Mouse (Mus musculus) heart, embryonic 14.5 days (tissue): ENCODE results near the gene Cops8. TPM values are rescaled to one million over a fixed set of nuclear protein-coding genes. Genes with fewer than 3 reads are reported as not detected.

Experiments
- ATAC-seq: fragments of 200-750 bp; cut with Nextera tagmentation; 2 replicates; pipeline ENCODE4 v1.8.0; 2017; ENCODE audit warnings: low read depth, moderate TSS enrichment; ENCODE audit not compliant: insufficient number of reproducible peaks, insufficient read depth, low FRiP score
- H3K27ac ChIP-seq, 2 experiments: fragments of 200-500 bp in 1 of 2; fragments of 300-500 bp in 1 of 2; sonication (generic) in 1 of 2; replicated peaks in 1 of 2; 2 replicates each; pipeline ENCODE4 v1.5.1; 2012 to 2014; ENCODE audit warnings: low read depth in 2 of 2, low read length in 2 of 2, control low read depth in 1 of 2, mild to moderate bottlenecking in 1 of 2, mixed read lengths in 1 of 2; ENCODE audit not compliant: control insufficient read depth in 1 of 2, insufficient read depth in 1 of 2
- H3K27me3 ChIP-seq: fragments of 300-500 bp; sonication (generic); 2 replicates; pipeline ENCODE4 v1.6.1; 2014; ENCODE audit warnings: mild to moderate bottlenecking, low read length, control low read depth; ENCODE audit not compliant: control insufficient read depth, insufficient read depth
- H3K36me3 ChIP-seq: fragments of 300-500 bp; sonication (generic); 2 replicates; pipeline ENCODE4 v1.6.1; 2014; ENCODE audit warnings: mild to moderate bottlenecking, control low read depth, low read length, mixed read lengths; ENCODE audit not compliant: control insufficient read depth, insufficient read depth
- H3K4me1 ChIP-seq, 2 experiments: fragments of 200-500 bp in 1 of 2; fragments of 300-500 bp in 1 of 2; sonication (generic) in 1 of 2; 2 replicates each; pipeline ENCODE4 v1.6.1; 2012 to 2014; ENCODE audit warnings: low read length in 2 of 2, control low read depth in 1 of 2, mixed read lengths in 1 of 2; ENCODE audit not compliant: control insufficient read depth in 2 of 2, insufficient read depth in 2 of 2
- H3K4me2 ChIP-seq: fragments of 300-500 bp; sonication (generic); 2 replicates; pipeline ENCODE4 v1.6.1; 2014; ENCODE audit warnings: mild to moderate bottlenecking, low read length
- H3K4me3 ChIP-seq, 2 experiments: fragments of 200-500 bp in 1 of 2; fragments of 300-500 bp in 1 of 2; sonication (generic) in 1 of 2; 2 replicates each; pipeline ENCODE4 v1.5.1; 2012 to 2014; ENCODE audit warnings: low read length in 2 of 2, mild to moderate bottlenecking in 2 of 2, control low read depth in 1 of 2, low read depth in 1 of 2, moderate library complexity in 1 of 2; ENCODE audit not compliant: control insufficient read depth in 1 of 2, insufficient read depth in 1 of 2
- H3K9ac ChIP-seq: fragments of 300-500 bp; sonication (generic); 2 replicates; pipeline ENCODE4 v1.6.1; 2014; ENCODE audit warnings: mild to moderate bottlenecking, low read length
- H3K9me3 ChIP-seq: fragments of 300-500 bp; sonication (generic); 2 replicates; pipeline ENCODE4 v1.6.1; 2016; ENCODE audit warnings: low read length, control low read depth; ENCODE audit not compliant: control insufficient read depth
- WGBS: fragments of 180-500 bp; shearing (Covaris S2); extraction: QIAGEN DNeasy Blood & Tissue Kit; methylation state at CpG from one replicate; pipeline ENCODE4 v1.1.7; 2014; 5-methylcytosine and 5-hydroxymethylcytosine counted together
- polyA plus RNA-seq: library from polyadenylated mRNA; unstranded; fragments of >200 nt; fragmentation: Nextera tagmentation; extraction: Ambion mirVana; gene quantifications from 2 replicates; pipeline ENCODE4 v1.2.1, GENCODE M21; 2014

Gene Cops8
- polyA plus RNA-seq, 1 experiment from 2014 or later, result 128 TPM

DNA sequence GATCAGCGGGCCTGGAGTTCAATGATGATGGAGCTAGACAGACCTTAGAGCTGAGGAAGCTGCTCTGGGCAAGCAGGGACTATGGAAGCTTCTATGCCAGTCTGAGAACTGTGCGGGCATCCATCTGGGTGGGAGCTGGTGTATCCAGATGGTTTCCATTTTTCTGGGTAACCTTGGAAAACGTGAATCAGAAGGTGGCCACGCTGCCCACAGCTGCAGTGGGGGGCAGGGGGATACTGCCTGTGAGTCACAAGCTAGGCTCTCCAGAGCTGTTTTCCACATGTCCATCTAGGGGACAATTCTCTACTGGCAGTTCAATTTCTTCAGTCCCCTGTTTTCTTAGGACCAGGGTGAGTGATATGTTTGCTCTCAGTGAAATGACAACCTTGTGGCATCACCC, 49.8 kb downstream of the Cops8 start:
- no peak overlapping the region for H3K9ac ChIP-seq
- no peak overlapping the region for H3K4me3 ChIP-seq
- no peak overlapping the region for H3K27ac ChIP-seq
- H3K4me2 ChIP-seq, result no peak overlapping the region
- H3K9me3 ChIP-seq, result no peaks in the 10 kb centered on the region
- H3K27me3 ChIP-seq, result no peaks in the 10 kb centered on the region
- peaks cover 13 to 15% of the 10 kb centered on the region in 2 experiments for H3K4me1 ChIP-seq
- 86% methylated on average over 4 of the region's 4 CpGs for WGBS
- ATAC-seq, result no peak
- H3K36me3 ChIP-seq, result no peaks in the 10 kb centered on the region

DNA sequence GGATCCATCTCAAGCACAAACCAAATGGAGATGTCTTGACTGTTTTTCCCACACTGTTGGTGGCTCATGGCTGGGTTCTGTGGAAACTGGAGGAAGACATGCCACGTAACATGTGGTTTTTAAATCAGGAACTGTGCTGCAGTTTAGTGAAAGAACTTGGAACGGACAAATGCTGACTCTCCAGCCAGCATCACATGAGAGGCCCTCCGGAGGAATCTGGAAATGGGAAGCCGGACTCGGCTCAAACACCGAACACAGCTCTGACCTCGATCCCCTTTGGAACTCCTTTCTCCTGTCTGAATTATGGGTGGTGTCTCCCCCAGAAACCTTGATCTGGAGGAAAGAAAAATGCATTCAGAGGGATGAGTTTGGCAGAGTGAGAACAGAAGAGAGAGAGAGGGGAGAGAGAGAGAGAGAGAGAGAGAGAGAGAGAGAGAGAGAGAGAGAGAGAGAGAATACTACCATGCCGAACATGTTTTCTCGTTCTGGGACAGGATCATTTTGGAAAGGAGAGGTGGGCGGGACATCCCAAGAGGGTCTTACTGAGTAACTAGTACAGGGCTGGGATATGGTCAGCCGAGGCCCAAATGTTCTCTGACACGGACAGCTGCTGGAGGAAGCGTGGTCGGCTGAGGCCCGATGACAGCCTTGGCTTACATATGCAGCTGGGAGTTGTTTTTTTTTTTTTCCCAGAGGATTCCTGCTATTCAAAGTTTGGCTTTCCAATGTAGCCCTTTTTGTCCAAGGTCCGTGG, 53.9 kb downstream of the Cops8 start:
- Histone ChIP-seq H3K4me3 (no peak overlapping the region), H3K27ac (no peak overlapping the region), H3K36me3 (no peaks in the 10 kb centered on the region), H3K9ac (no peak overlapping the region), H3K4me2 (no peak overlapping the region), H3K4me1 (peaks cover 4 to 6% of the 10 kb centered on the region in 2 experiments; a peak in 1 of 4 replicates), H3K9me3 (no peaks in the 10 kb centered on the region), H3K27me3 (no peaks in the 10 kb centered on the region)
- WGBS, result 83% methylated on average over 16 of the region's 16 CpGs
- ATAC-seq, result no peak

DNA sequence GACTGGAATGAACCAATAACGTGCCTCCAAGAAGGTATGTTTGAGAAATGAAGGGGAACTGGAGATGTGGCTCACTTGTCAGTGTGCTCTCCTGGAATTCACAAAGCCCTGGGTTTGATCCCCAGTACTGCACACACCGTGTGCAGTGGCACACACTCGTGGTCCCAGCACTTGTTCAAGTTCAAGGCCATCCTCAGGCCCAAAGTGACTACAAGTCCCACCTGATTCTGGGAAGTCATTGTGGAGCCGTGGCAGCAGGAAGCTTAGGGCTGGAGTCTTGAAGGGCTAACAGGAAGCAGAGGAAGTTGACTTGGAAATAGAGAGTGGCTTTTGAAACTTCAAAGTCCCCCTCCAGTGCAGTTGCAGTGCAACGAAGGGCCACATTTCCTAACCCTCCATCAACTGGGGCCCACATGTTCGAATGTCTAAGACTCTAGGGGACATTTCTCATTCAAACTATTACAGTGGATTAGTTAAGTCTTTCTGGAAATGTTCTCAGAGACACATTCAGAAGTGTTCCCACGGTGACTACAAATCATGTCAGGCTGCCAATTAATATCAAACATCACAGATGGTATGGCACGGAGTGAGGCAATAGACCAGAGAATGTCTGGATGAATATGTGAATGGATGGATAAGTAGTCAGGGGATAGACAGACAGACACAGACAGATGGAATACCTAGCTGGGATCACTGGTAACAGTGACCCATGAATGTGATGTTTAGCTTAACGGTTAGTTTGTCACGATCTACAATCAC, 54.7 kb downstream of the Cops8 start:
- ATAC-seq, result no peak
- Histone ChIP-seq H3K9me3 (no peaks in the 10 kb centered on the region), H3K4me1 (peaks cover 0 to under 1% of the 10 kb centered on the region in 2 experiments; a peak in 1 of 4 replicates), H3K36me3 (no peaks in the 10 kb centered on the region), H3K27me3 (no peaks in the 10 kb centered on the region), H3K27ac (no peak overlapping the region), H3K4me2 (no peak overlapping the region), H3K9ac (no peak overlapping the region), H3K4me3 (no peak overlapping the region)
- 77% methylated on average over 10 of the region's 10 CpGs for WGBS

DNA sequence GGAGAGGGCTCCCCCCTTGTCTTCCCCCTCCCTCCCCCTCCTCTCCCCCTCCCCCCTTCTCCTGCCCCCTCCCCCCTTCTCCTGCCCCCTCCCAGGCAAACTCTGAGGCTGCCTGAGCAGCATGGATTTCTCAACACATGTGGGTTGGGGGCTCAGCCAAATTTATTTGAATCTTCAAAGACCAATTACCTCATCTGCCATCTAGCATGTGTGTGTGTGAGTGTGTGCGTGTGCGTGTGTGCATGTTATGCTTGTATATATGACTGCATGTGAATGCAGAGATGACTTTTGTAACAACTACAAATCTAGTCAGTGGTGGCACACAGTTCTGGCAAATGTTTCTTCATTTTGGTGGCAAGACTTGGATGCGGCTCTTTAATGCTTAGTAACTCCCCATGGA, 55.8 kb downstream of the Cops8 start:
- Histone ChIP-seq H3K4me2 (no peak overlapping the region), H3K9me3 (no peaks in the 10 kb centered on the region), H3K9ac (no peak overlapping the region), H3K27me3 (no peaks in the 10 kb centered on the region), H3K36me3 (no peaks in the 10 kb centered on the region), H3K4me1 (no peaks in the 10 kb centered on the region), H3K4me3 (no peak overlapping the region), H3K27ac (no peak overlapping the region)
- WGBS, result 93% methylated on average over 3 of the region's 3 CpGs
- no peak for ATAC-seq

DNA sequence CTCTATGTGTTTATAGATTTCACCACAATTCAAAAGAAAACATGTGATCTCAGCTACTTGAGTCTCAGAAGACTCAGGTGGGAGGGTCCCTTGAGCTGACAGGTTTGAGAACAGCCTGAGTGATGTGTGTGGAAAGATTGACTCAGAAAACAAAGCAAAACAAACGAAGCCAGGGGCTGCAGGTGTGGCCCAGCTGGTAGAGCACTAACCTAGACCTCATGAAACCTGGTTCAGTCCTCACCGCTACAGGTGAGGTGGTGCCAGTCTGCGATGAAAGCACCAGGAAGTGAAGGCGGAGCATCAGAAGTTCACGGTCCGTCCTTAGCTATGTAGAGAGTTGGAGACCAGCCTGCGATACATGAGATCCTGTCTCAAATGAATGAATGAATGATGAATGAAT, 57.4 kb downstream of the Cops8 start:
- Histone ChIP-seq H3K27me3 (no peaks in the 10 kb centered on the region), H3K9me3 (no peaks in the 10 kb centered on the region), H3K4me3 (no peak overlapping the region), H3K36me3 (no peaks in the 10 kb centered on the region), H3K27ac (no peak overlapping the region), H3K4me1 (no peaks in the 10 kb centered on the region), H3K4me2 (no peak overlapping the region), H3K9ac (no peak overlapping the region)
- WGBS, result 85% methylated on average over 7 of the region's 7 CpGs
- ATAC-seq, result no peak

DNA sequence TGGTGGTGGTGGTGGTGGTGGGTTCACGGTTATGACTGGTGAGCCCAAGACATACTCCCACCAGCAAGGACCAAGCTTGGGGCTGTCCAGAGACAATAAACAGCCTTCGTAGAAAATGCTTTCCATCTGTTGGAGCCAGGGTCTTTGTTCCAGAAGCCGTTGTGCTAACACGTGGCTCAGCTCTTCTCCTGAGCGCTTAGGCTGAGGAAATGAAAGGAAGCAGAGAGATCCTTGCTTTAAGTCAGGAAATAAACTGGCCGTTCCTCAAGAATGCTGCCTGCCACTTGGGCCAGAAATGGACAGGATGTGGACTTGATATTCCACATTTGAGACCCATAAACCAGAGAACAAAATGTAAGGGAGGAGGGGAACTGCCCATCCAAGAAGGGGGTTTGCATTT, 59.7 kb downstream of the Cops8 start:
- no peak for ATAC-seq

More for the DNA sequence above, 59.7 kb downstream of the Cops8 start:
- 81% methylated on average over 6 of the region's 6 CpGs for WGBS
- Histone ChIP-seq H3K27me3 (no peaks in the 10 kb centered on the region), H3K36me3 (no peaks in the 10 kb centered on the region), H3K27ac (no peak overlapping the region), H3K9me3 (no peaks in the 10 kb centered on the region), H3K4me3 (no peak overlapping the region), H3K9ac (no peak overlapping the region), H3K4me2 (no peak overlapping the region), H3K4me1 (peaks cover 3 to 10% of the 10 kb centered on the region in 2 experiments)
